Mouse (Mus musculus) T-helper 2 cell (primary cell): Measurements from ENCODE around the gene Olfr851.

Experiments used
- in situ Hi-C: fragments of 300-600 bp; cut with MboI, MseI; formaldehyde crosslinking; loops from one replicate; pipeline ENCODE4 v1.15.1; 2025; ENCODE audit warnings: high pct_unique_total_duplicates

The Olfr851 gene

GRCm38 (mm10) chr9:19492995-19493394 is at the start of gene Olfr851:
Gene Olfr851, plus strand, starts transcription at chr9:19493295.
- in situ Hi-C loops, result no loop called here

- in situ Hi-C loops, result no loop called here
Observed at GRCm38 (mm10) chr9:19478148-19478547, 14.9 kb upstream of the Olfr851 start, which contains the start of gene Olfr850. Gene Olfr850, minus strand, starts transcription at chr9:19478248.

- in situ Hi-C loops, result no loop called here
Observed at GRCm38 (mm10) chr9:19540976-19541375, 47.9 kb downstream of the Olfr851 start, which contains the start of gene Olfr853. Gene Olfr853, minus strand, starts transcription at chr9:19541076.
